Mouse (Mus musculus) liver, embryonic 14.5 days (tissue): ENCODE measurements around the gene Pde4d. TPM values are rescaled to one million over a fixed set of nuclear protein-coding genes. Genes with fewer than 3 reads are reported as not detected.

Source experiments
- ATAC-seq: fragments of 200-750 bp; cut with Nextera tagmentation; 2 replicates; pipeline ENCODE4 v1.8.0; 2017; ENCODE audit warnings: moderate number of reproducible peaks, mild to moderate bottlenecking, moderate library complexity; ENCODE audit not compliant: insufficient read depth
- DNase-seq, 3 experiments: peaks; one replicate each; pipeline ENCODE4 v3.0.0-alpha.2; 2012 to 2013; ENCODE audit warnings: low read depth in 3 of 3, low spot score in 3 of 3
- H3K27ac ChIP-seq: fragments of 300-500 bp; sonication (generic); 2 replicates; pipeline ENCODE4 v1.5.1; 2014; ENCODE audit warnings: moderate library complexity, mild to moderate bottlenecking, control low read depth, inconsistent platforms
- H3K27me3 ChIP-seq: fragments of 300-500 bp; sonication (generic); 2 replicates; pipeline ENCODE4 v1.6.1; 2014; ENCODE audit warnings: mild to moderate bottlenecking, low read length, moderate library complexity; ENCODE audit not compliant: control insufficient read depth, insufficient read depth
- H3K36me3 ChIP-seq: fragments of 300-500 bp; sonication (generic); replicated peaks from 2 replicates; pipeline ENCODE4 v1.6.1; 2014; ENCODE audit warnings: low read depth; ENCODE audit not compliant: control insufficient read depth, insufficient read depth
- H3K4me1 ChIP-seq, 2 experiments: fragments of 200-500 bp in 1 of 2; fragments of 300-500 bp in 1 of 2; sonication (generic) in 1 of 2; replicated peaks; 2 replicates each; pipeline ENCODE4 v1.6.1; 2012 to 2014; ENCODE audit warnings: antibody characterized with exemption in 1 of 2, inconsistent platforms in 1 of 2, low read length in 1 of 2; ENCODE audit not compliant: control insufficient read depth in 2 of 2, insufficient read depth in 2 of 2
- H3K4me2 ChIP-seq: fragments of 300-500 bp; sonication (generic); 2 replicates; pipeline ENCODE4 v1.6.1; 2014; ENCODE audit warnings: low read depth, mild to moderate bottlenecking, control low read depth, moderate library complexity
- H3K4me3 ChIP-seq, 2 experiments: fragments of 200-500 bp in 1 of 2; fragments of 300-500 bp in 1 of 2; sonication (generic) in 1 of 2; 2 replicates each; pipeline ENCODE4 v1.5.1; 2012 to 2014; ENCODE audit warnings: low read depth in 2 of 2, low read length in 2 of 2, mild to moderate bottlenecking in 2 of 2, control low read depth in 1 of 2, inconsistent platforms in 1 of 2, moderate library complexity in 1 of 2; ENCODE audit not compliant: insufficient read depth in 1 of 2
- H3K9ac ChIP-seq: fragments of 300-500 bp; sonication (generic); replicated peaks from 2 replicates; pipeline ENCODE4 v1.6.1; 2014; ENCODE audit warnings: mild to moderate bottlenecking, control low read depth, moderate library complexity
- H3K9me3 ChIP-seq: fragments of 300-500 bp; sonication (generic); 2 replicates; pipeline ENCODE4 v1.6.1; 2016; ENCODE audit warnings: low read length, mixed read lengths; ENCODE audit not compliant: control insufficient read depth
- CTCF ChIP-seq: IDR thresholded peaks from 2 replicates; pipeline ENCODE4 v1.5.1; 2016; ENCODE audit warnings: antibody characterized with exemption, low read depth, control low read depth
- EP300 ChIP-seq: IDR thresholded peaks from 2 replicates; pipeline ENCODE4 v1.6.1; 2016; ENCODE audit warnings: antibody characterized with exemption, low read depth
- WGBS: fragments of 180-500 bp; shearing (Covaris S2); extraction: QIAGEN DNeasy Blood & Tissue Kit; methylation state at CpG from one replicate; pipeline ENCODE4 v1.1.7; 2014; ENCODE audit not compliant: insufficient replicate concordance; 5-methylcytosine and 5-hydroxymethylcytosine counted together
- polyA plus RNA-seq, 2 experiments: library from polyadenylated mRNA; depleted of rRNA in 1 of 2; stranded (reverse) in 1 of 2; unstranded in 1 of 2; fragments of >200 nt; fragmentation: Nextera tagmentation in 1 of 2; extraction: Ambion mirVana in 1 of 2; gene quantifications; 2 replicates each; pipeline versions ENCODE4 v1.2.1 to v1.2.3; 2012 to 2014

Gene Pde4d
- polyA plus RNA-seq, 2 experiments: 4.9 to 8.6 TPM

DNA sequence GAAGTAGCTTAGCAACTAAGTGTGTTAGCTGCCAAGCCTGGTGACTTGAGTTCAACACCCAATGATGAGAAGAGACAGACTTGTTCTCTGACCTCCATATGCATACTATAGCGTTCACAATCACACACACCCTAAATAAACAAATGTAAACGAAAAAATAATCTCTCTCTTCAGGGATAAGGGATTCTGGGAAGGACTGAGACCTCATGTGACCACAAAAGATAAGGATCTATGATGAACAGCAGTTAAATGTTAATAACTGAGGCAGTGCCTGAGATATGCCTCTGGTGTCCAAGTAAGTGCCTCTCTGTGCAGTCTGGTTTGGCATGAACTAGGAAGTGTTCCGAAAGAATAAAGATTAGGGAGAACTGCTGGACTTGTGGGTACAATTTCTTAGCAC, 1243.1 kb downstream of the Pde4d start:
- WGBS: 43% methylated on average over 3 of the region's 3 CpGs
- peak overlapping the region; percentile 5; the same call in 1 of the 2 replicates for H3K4me2 ChIP-seq
- no peaks in the 10 kb centered on the region; the same call in 1 of the 2 replicates for H3K36me3 ChIP-seq
- DNase-seq (no peak), ATAC-seq (no peak)
- H3K4me1 ChIP-seq: peaks cover 44 to 48% of the 10 kb centered on the region in 2 experiments
- TF ChIP-seq EP300 (no peak), CTCF (no peak)
- no peaks in the 10 kb centered on the region for H3K9me3 ChIP-seq
- H3K4me3 ChIP-seq: no peak overlapping the region
- H3K9ac ChIP-seq: no peak overlapping the region; the same call in 1 of the 2 replicates
- H3K27me3 ChIP-seq: no peaks in the 10 kb centered on the region
- H3K27ac ChIP-seq: peak overlapping the region; percentile 58

DNA sequence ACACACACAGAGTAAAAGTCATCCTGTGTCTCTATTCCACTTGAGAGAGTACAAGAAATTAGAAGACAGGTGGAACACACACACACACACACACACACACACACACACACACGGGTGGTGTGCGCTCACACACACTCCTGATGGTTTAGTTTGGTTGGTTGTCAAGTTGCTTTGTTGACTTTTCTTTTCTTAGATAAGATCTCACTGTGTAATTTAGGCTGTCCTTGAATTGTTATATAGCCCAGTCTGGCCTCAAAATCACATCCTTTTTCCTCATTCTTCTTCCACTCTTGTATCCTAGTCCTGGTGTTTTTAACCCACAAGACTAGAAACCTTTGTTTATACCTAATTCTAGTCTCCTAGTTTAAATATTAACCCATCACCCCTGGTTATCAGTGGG, 1244.0 kb downstream of the Pde4d start:
- H3K9me3 ChIP-seq: no peaks in the 10 kb centered on the region
- H3K4me1 ChIP-seq: peaks cover 41 to 44% of the 10 kb centered on the region in 2 experiments
- H3K4me2 ChIP-seq: no peak overlapping the region
- H3K9ac ChIP-seq: no peak overlapping the region
- 50% methylated on average over 2 of the region's 2 CpGs for WGBS
- H3K27me3 ChIP-seq: no peaks in the 10 kb centered on the region
- H3K36me3 ChIP-seq: no peaks in the 10 kb centered on the region; the same call in 1 of the 2 replicates
- H3K4me3 ChIP-seq: no peak overlapping the region
- DNase-seq (no peak), ATAC-seq (no peak)
- H3K27ac ChIP-seq: no peak overlapping the region
- TF ChIP-seq EP300 (no peak), CTCF (no peak)

DNA sequence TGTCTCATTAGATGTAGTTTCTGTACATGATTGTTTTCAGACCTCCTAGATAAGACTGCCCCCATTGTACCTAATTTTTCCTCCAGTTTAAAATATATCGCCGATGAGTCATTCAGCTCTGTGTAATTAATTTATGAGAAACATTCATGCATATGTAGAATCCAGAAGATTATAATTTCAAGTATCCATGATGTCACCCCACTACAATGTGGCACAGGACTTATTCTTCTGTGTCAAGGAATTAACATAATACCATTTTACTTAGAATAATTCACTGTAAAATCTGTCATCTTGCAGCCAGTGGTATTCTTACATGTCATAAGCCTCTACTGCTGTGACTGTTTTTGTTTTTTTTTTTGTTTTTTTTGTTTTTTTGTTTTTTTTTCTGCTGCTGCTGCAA, 1244.5 kb downstream of the Pde4d start:
- Histone ChIP-seq H3K4me1 (peaks cover 36 to 40% of the 10 kb centered on the region in 2 experiments), H3K9me3 (no peaks in the 10 kb centered on the region), H3K4me3 (no peak overlapping the region), H3K27ac (no peak overlapping the region), H3K36me3 (no peaks in the 10 kb centered on the region; the same call in none of the 2 replicates), H3K27me3 (no peaks in the 10 kb centered on the region), H3K9ac (no peak overlapping the region), H3K4me2 (no peak overlapping the region)
- ATAC-seq (no peak), DNase-seq (no peak)
- 90% methylated on average over 2 of the region's 2 CpGs for WGBS
- no peak for TF ChIP-seq CTCF
- TF ChIP-seq EP300: no peak

DNA sequence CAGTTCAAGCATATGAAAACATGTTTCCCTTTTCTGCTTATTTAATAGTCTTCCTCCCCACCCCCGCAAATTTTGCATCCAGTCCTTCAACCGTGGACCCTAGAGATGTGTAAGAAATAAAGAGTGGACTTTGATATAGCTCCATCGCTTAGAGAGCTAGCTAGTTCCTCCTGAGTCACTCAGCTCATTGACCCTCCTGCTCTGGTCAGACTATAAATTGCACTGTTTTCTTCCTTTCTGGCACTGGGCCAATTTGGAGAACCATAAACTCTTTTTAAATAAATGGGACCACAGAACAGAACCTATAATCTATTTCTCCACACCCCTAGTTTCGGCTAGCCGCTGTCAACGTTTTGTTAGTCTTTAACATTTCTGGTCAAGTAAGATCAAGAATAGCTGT, 1245.3 kb downstream of the Pde4d start:
- Histone ChIP-seq H3K4me1 (peaks cover 32 to 36% of the 10 kb centered on the region in 2 experiments), H3K9me3 (no peaks in the 10 kb centered on the region), H3K9ac (no peak overlapping the region), H3K4me3 (no peak overlapping the region), H3K4me2 (no peak overlapping the region), H3K27me3 (no peaks in the 10 kb centered on the region), H3K27ac (no peak overlapping the region), H3K36me3 (no peaks in the 10 kb centered on the region; the same call in none of the 2 replicates)
- TF ChIP-seq EP300 (no peak), CTCF (no peak)
- DNase-seq: no peak
- WGBS: 76% methylated on average over 6 of the region's 6 CpGs
- no peak for ATAC-seq

DNA sequence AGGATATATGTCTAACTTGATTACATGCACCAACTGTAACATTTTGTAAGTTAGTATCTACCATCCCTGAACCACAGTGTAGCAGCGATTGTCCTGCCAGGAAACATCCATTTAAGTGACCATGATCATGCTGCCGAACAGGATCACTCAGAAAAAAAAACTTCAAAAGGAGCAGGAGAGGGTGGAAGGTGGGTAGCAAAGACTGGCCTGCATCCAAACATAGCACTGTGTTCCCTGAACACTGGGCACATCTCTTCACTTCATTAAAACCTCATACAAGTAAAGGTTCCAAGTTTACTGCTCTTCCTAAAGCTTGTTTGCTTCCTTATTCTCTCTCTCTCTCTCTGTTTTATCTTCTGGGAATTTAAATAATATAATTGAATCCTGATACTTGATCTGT, 1256.4 kb downstream of the Pde4d start:
- DNase-seq (no peak), ATAC-seq (no peak)
- no peak overlapping the region for H3K27ac ChIP-seq
- H3K27me3 ChIP-seq: no peaks in the 10 kb centered on the region
- no peaks in the 10 kb centered on the region for H3K9me3 ChIP-seq
- no peaks in the 10 kb centered on the region; the same call in 1 of the 2 replicates for H3K36me3 ChIP-seq
- peaks cover 0 to 1% of the 10 kb centered on the region in 2 experiments; a peak in 2 of 4 replicates for H3K4me1 ChIP-seq
- TF ChIP-seq CTCF (no peak), EP300 (no peak)
- no peak overlapping the region for H3K4me2 ChIP-seq
- no peak overlapping the region for H3K9ac ChIP-seq
- H3K4me3 ChIP-seq: no peak overlapping the region
- 76% methylated on average over 2 of the region's 2 CpGs for WGBS
